Mouse (Mus musculus): Measurements from ENCODE around the gene Shroom2. TPM values are rescaled to one million over a fixed set of nuclear protein-coding genes. Genes with fewer than 3 reads are reported as not detected.

Shroom2 gene
- total RNA-seq, 1 experiment from 2014 or later = 8.7 TPM

DNA sequence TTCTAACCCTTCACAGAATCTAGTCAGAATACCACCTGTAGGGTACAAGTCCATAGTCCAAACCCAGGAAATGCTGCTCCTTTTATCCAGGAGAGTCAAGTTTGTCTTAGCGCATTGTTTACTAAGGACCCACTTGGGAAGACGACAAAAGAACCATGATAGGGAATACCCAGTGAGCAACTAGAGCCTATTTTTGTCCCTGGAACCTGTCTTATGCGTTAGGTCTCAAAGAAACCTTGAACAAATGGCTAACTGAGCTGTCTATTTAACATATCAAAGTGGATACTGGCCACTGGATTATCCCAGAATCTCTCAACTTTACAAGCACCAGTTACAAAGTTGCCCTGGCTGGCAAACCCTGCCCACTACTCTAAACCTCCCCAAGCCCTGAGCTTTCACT lies 67.6 kb downstream of the Shroom2 start:
- no peak for DNase-seq

GRCm38 (mm10) chrX:152690788-152691291 lies 78.4 kb downstream of the Shroom2 start:
- DNase-seq = no peak

- DNase-seq = no peak
Measured at GRCm38 (mm10) chrX:152679190-152679814, 90.0 kb downstream of the Shroom2 start.

GRCm38 (mm10) chrX:152676357-152676756 lies 92.9 kb downstream of the Shroom2 start:
- peak; percentile 8 for DNase-seq

GRCm38 (mm10) chrX:152673431-152673830 lies 95.8 kb downstream of the Shroom2 start:
- DNase-seq = peak; percentile 28

GRCm38 (mm10) chrX:152657363-152658036 lies 111.8 kb downstream of the Shroom2 start:
- no peak for DNase-seq

DNA sequence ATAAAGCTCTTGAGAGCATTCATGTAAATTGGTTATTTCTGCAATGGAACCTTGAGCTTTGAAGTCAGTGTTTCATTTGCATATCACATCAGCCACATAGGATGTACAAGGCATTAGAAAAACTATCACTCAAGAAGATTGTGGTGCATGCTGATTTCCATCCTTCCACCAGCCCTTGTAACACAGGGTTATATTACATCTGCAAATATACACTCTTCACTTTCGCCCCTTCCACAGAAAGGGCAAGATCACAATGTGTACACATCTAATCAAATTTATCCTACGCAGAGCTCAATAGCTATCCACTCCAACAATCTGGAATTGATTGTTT lies 112.7 kb downstream of the Shroom2 start:
- no peak for DNase-seq

- no peak for DNase-seq
Measured at GRCm38 (mm10) chrX:152655796-152656608, 113.3 kb downstream of the Shroom2 start.

- DNase-seq = no peak
Measured at GRCm38 (mm10) chrX:152652676-152653075, 116.6 kb downstream of the Shroom2 start.

DNA sequence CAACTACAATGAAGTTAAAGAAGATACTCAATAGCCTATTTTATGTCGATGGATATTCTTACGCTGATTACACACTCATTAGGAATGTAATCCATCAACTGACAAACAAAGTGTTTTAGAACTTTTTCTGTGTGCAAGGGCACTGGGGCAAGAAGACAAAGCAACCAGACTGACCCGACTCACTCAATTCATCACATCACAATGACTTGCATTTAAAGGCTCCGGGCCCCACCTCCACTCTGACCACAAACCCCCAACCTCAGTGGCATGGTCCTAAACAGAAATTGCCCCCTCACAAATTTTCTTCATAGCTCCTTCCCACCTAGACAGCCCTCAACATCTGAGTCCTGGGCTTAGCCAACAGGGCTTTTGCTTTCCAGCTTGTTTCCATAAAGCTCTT lies 124.4 kb downstream of the Shroom2 start:
- no peak for DNase-seq

- DNase-seq = no peak
Measured at GRCm38 (mm10) chrX:152643679-152644638, 125.3 kb downstream of the Shroom2 start.

- DNase-seq = no peak
Measured at GRCm38 (mm10) chrX:152643201-152643600, 126.1 kb downstream of the Shroom2 start.

- no peak for DNase-seq
Measured at GRCm38 (mm10) chrX:152642627-152643026, 126.6 kb downstream of the Shroom2 start.

DNA sequence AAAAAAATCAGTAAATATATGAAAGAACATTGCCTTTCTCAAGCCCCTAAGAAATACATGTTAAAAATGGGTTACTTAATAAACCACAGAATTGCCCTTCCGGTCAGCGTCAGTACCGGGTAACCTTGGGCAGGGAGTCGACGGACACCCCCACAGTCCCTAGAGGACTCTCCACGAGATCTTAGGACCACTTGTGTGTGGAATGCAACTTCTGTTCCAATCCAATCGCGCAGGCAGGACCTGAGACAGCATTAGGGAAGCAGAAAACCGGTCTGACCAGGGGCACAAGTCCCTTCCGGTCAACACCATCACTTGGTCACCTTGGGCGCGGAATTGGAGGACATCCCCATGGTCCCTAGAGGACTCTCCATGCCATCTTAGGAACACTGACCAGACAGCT lies 133.9 kb downstream of the Shroom2 start:
- DNase-seq = no peak

DNA sequence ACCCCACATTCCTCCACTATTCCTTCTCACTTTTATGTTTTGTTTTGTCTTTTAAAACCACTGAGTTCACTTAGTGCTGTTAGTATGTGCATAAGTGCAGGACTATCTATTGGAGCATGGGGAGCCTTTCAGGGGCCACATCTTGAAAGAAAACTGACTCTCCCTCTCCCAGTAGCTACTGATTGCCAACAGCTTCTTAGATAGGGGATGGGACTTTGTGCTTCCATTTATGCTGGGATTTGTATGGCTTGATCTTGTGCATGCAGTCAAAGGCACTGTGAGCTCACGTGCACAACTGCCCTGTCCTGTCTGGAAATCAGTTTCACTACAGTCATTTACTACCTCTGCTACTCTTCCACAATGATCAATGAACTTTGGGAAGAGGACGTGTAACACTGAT lies 147.9 kb downstream of the Shroom2 start:
- no peak for DNase-seq

- peak; percentile 53 for DNase-seq
Measured at GRCm38 (mm10) chrX:152620917-152621316, 148.3 kb downstream of the Shroom2 start.

DNA sequence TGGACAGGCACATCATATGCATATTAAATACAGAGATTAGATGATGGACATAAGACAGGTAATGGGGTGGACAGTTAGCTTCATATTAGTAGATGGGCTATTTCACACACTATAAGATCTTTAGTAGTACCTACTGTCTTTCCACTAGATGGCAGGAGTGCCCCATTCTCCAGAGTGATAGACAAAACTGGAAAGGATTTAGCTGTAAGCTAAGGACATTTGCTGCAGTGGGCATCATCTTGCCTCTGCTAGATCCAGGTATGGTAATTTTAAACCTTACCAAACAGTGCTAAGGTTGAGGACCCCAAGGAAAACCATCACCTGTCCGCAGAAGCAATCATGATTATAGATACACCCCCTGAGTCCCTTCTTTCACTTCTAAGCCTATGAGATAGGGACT lies 150.8 kb downstream of the Shroom2 start:
- peak; percentile 51 for DNase-seq

GRCm38 (mm10) chrX:152563034-152563433 lies 206.2 kb downstream of the Shroom2 start, which contains the start of gene Cldn34a:
Cldn34a (plus strand) TSS chrX:152563334.
- no peak for DNase-seq
